Comparison of ENCODE assay signal across 9 mouse cellular contexts in genomic region chr13:33995197-33995596, GRCm38 (mm10). TPM values are rescaled to one million over a fixed set of nuclear protein-coding genes. Genes with fewer than 3 reads are reported as not detected.
A peak's percentile ranks its signal among the peaks of the same experiment; 100 is the strongest.
DNase-seq lines count a peak whose midpoint lies in the region; ATAC-seq lines count a peak whose summit lies in the region.
"Had no signal": no experiment of that assay in that cellular context is flagged by ENCODE, and none has a peak within 500 bp of the region (broad histone marks: within the 10 kb centered on the region; RNA-seq: fewer than 3 reads in every experiment).

No protein-coding gene starts in this region.

- no peaks in the 10 kb centered on the region for H3K36me3 ChIP-seq in liver, embryonic 13.5 days

- DNase-seq in CD4-positive, CD25-positive, alpha-beta regulatory T cell, adult 2 months (ENCODE audit: low read depth, low spot score), result peak; percentile 88
- peak; percentile 76 for DNase-seq in adrenal gland, adult 2 months
- peak; percentile 77 for DNase-seq in embryo, embryonic 11 days
- DNase-seq in kidney, postnatal 10 days, result peak; percentile 88
- DNase-seq in liver, embryonic 13.5 days, result peak; percentile 40
- DNase-seq in ovary, postnatal 10 days (ENCODE audit: low spot score), result peak; percentile 18
- DNase-seq in thymus, postnatal 10 days (ENCODE audit: low spot score in 2 of 2), result peak; percentile 10 to 55

- no peak overlapping the region for H3K4me2 ChIP-seq in liver, embryonic 13.5 days
- H3K4me2 ChIP-seq: heart, embryonic 13.5 days had no signal

- no peaks in the 10 kb centered on the region for H3K27me3 ChIP-seq in liver, embryonic 13.5 days
- H3K27me3 ChIP-seq: heart, embryonic 13.5 days had no signal

- H3K4me3 ChIP-seq in liver, embryonic 13.5 days (replicated peaks), result no peak overlapping the region
- H3K4me3 ChIP-seq: heart, embryonic 13.5 days had no signal

- ATAC-seq in granulocyte monocyte progenitor cell, adult 5-6 weeks (replicated peaks; ENCODE audit: poor library complexity, severe bottlenecking), result peak; percentile 90
- ATAC-seq in liver, embryonic 13.5 days (ENCODE audit: low read depth), result no peak

- H3K4me1 ChIP-seq in liver, embryonic 13.5 days (replicated peaks), result no peaks in the 10 kb centered on the region; the same call in 1 of the 2 replicates
- H3K4me1 ChIP-seq: heart, embryonic 13.5 days had no signal

- H3K9me3 ChIP-seq in liver, embryonic 13.5 days (replicated peaks), result no peaks in the 10 kb centered on the region
- H3K9me3 ChIP-seq: heart, embryonic 13.5 days had no signal

- H3K9ac ChIP-seq in liver, embryonic 13.5 days, result no peak overlapping the region
- H3K9ac ChIP-seq: heart, embryonic 13.5 days had no signal

- H3K27ac ChIP-seq in liver, embryonic 13.5 days, result no peak overlapping the region
- H3K27ac ChIP-seq: heart, embryonic 13.5 days had no signal

- WGBS in liver, embryonic 13.5 days (ENCODE audit: insufficient replicate concordance), result 8% methylated on average over 1 of the region's 1 CpGs

RNA-seq across cellular contexts. Expression of gene Ripk1, which starts 7.0 kb away (rescaled TPM):
- total RNA-seq in adrenal gland, adult 2 months (2021), result 10 to 100 TPM; 27.2 to 31.9 TPM
- 12.7 and 12.8 TPM in 2 replicates for polyA plus RNA-seq in adrenal gland, adult 2 months (2012; rRNA removed)
- total RNA-seq in granulocyte monocyte progenitor cell, adult 5-6 weeks (2014; fragmentation: Nextera tagmentation), result 37.3 and 42.8 TPM in 2 replicates
- 52.7 and 67.2 TPM in 2 replicates for total RNA-seq in granulocyte monocyte progenitor cell, adult 5-6 weeks (2017)
- polyA plus RNA-seq in liver, embryonic 13.5 days (2015; fragmentation: Nextera tagmentation; extraction: Ambion mirVana), result 11.6 and 12.5 TPM in 2 replicates

RNA-seq across cellular contexts. Expression of gene Serpinb6a, which starts 7.4 kb away (rescaled TPM):
- total RNA-seq in adrenal gland, adult 2 months (2021), result 100 to 1,000 TPM; 437 to 541 TPM
- 102 and 109 TPM in 2 replicates for polyA plus RNA-seq in adrenal gland, adult 2 months (2012; rRNA removed)
- total RNA-seq in granulocyte monocyte progenitor cell, adult 5-6 weeks (2014; fragmentation: Nextera tagmentation), result 6.7 and 24.5 TPM in 2 replicates
- 8.6 and 8.7 TPM in 2 replicates for total RNA-seq in granulocyte monocyte progenitor cell, adult 5-6 weeks (2017)
- polyA plus RNA-seq in liver, embryonic 13.5 days (2015; fragmentation: Nextera tagmentation; extraction: Ambion mirVana), result 14.2 and 14.3 TPM in 2 replicates

RNA-seq across cellular contexts. Expression of gene Nqo2, which starts 30.7 kb away (rescaled TPM):
- total RNA-seq in adrenal gland, adult 2 months (2021), result 10 to 100 TPM; 40.9 to 64.5 TPM
- 2.9 and 4.0 TPM in 2 replicates for polyA plus RNA-seq in adrenal gland, adult 2 months (2012; rRNA removed)
- 24.2 and 43.8 TPM in 2 replicates for total RNA-seq in granulocyte monocyte progenitor cell, adult 5-6 weeks (2014; fragmentation: Nextera tagmentation)
- 35.0 and 39.7 TPM in 2 replicates for total RNA-seq in granulocyte monocyte progenitor cell, adult 5-6 weeks (2017)
- polyA plus RNA-seq in liver, embryonic 13.5 days (2015; fragmentation: Nextera tagmentation; extraction: Ambion mirVana), result 23.7 and 28.4 TPM in 2 replicates

RNA-seq across cellular contexts. Expression of gene Bphl, which starts 42.2 kb away (rescaled TPM):
- 10 to 100 TPM; 74.9 to 75.1 TPM for total RNA-seq in adrenal gland, adult 2 months (2021)
- 57.4 and 61.2 TPM in 2 replicates for polyA plus RNA-seq in adrenal gland, adult 2 months (2012; rRNA removed)
- 88.3 and 115 TPM in 2 replicates for total RNA-seq in granulocyte monocyte progenitor cell, adult 5-6 weeks (2014; fragmentation: Nextera tagmentation)
- total RNA-seq in granulocyte monocyte progenitor cell, adult 5-6 weeks (2017), result 39.5 and 45.5 TPM in 2 replicates
- polyA plus RNA-seq in liver, embryonic 13.5 days (2015; fragmentation: Nextera tagmentation; extraction: Ambion mirVana), result 32.3 and 37.9 TPM in 2 replicates

Comparison
In these comparisons a context has a peak if more than half of its experiments do, and no peak if none do; other contexts are left out.
1. DNase-seq: peak in every context shown above with its lines; median percentile 88 in CD4-positive, CD25-positive, alpha-beta regulatory T cell, adult 2 months; 88 in kidney, postnatal 10 days; 77 in embryo, embryonic 11 days; 76 in adrenal gland, adult 2 months; 40 in liver, embryonic 13.5 days; 32 in thymus, postnatal 10 days; 18 in ovary, postnatal 10 days.
2. RNA of gene Serpinb6a, which starts 7.4 kb away (total RNA-seq): 437 to 541 TPM in adrenal gland, adult 2 months; 6.7 to 24.5 TPM in granulocyte monocyte progenitor cell, adult 5-6 weeks; every median in the first group is over 10 times any median in the second.